Mouse (Mus musculus): ENCODE results near the gene Neurod6.
"Not testable (repeated sequence)": the region's sequence is repeated elsewhere in the genome, so short reads cannot be mapped to it uniquely, and the experiment has no call there.

Neurod6 gene

GRCm38 (mm10) chr6:55680974-55681373 lies at the start of gene Neurod6:
Gene Neurod6 (minus strand): TSS chr6:55681263.
- DNase-seq (ENCODE audit: low spot score): no peak

GRCm38 (mm10) chr6:55717209-55717608 lies 36.1 kb upstream of the Neurod6 start:
- DNase-seq (ENCODE audit: low spot score): peak; percentile 19

GRCm38 (mm10) chr6:55715446-55715845 lies 34.4 kb upstream of the Neurod6 start:
- no peak for DNase-seq (ENCODE audit: low spot score)

GRCm38 (mm10) chr6:55710913-55711312 lies 29.9 kb upstream of the Neurod6 start:
- DNase-seq (ENCODE audit: low spot score): not testable (repeated sequence)

- DNase-seq (ENCODE audit: low spot score): no peak
These were observed 23.7 kb upstream of the Neurod6 start for GRCm38 (mm10) chr6:55704759-55705104.

GRCm38 (mm10) chr6:55704061-55704758 lies 23.1 kb upstream of the Neurod6 start:
- DNase-seq (ENCODE audit: low spot score): no peak

GRCm38 (mm10) chr6:55700392-55701386 lies 19.6 kb upstream of the Neurod6 start:
- no peak for DNase-seq (ENCODE audit: low spot score)

GRCm38 (mm10) chr6:55690015-55690531 lies 9.0 kb upstream of the Neurod6 start:
- no peak for DNase-seq (ENCODE audit: low spot score)

- no peak for DNase-seq (ENCODE audit: low spot score)
These were observed 2.4 kb upstream of the Neurod6 start for GRCm38 (mm10) chr6:55683506-55683905.

- no peak for DNase-seq (ENCODE audit: low spot score)
These were observed 1.8 kb upstream of the Neurod6 start for GRCm38 (mm10) chr6:55682886-55683285.

GRCm38 (mm10) chr6:55678571-55679185 lies 2.4 kb downstream of the Neurod6 start:
- DNase-seq (ENCODE audit: low spot score): no peak

GRCm38 (mm10) chr6:55677326-55677725 lies 3.7 kb downstream of the Neurod6 start:
- DNase-seq (ENCODE audit: low spot score): no peak

GRCm38 (mm10) chr6:55676663-55677311 lies 4.3 kb downstream of the Neurod6 start:
- DNase-seq (ENCODE audit: low spot score): no peak

- no peak for DNase-seq (ENCODE audit: low spot score)
These were observed 4.9 kb downstream of the Neurod6 start for GRCm38 (mm10) chr6:55676141-55676662.

- DNase-seq (ENCODE audit: low spot score): no peak
These were observed 13.3 kb downstream of the Neurod6 start for GRCm38 (mm10) chr6:55667801-55668200.

- no peak for DNase-seq (ENCODE audit: low spot score)
These were observed 19.7 kb downstream of the Neurod6 start for GRCm38 (mm10) chr6:55661126-55661915.

GRCm38 (mm10) chr6:55649996-55650395 lies 31.1 kb downstream of the Neurod6 start:
- DNase-seq (ENCODE audit: low spot score): no peak

GRCm38 (mm10) chr6:55649581-55649980 lies 31.5 kb downstream of the Neurod6 start:
- DNase-seq (ENCODE audit: low spot score): no peak

GRCm38 (mm10) chr6:55648886-55649285 lies 32.2 kb downstream of the Neurod6 start:
- no peak for DNase-seq (ENCODE audit: low spot score)

GRCm38 (mm10) chr6:55647771-55648280 lies 33.2 kb downstream of the Neurod6 start:
- DNase-seq (ENCODE audit: low spot score): no peak

All from urinary bladder, postnatal 10 days (tissue).